15 mouse cellular contexts compared by ENCODE assay signal in the genomic region with DNA sequence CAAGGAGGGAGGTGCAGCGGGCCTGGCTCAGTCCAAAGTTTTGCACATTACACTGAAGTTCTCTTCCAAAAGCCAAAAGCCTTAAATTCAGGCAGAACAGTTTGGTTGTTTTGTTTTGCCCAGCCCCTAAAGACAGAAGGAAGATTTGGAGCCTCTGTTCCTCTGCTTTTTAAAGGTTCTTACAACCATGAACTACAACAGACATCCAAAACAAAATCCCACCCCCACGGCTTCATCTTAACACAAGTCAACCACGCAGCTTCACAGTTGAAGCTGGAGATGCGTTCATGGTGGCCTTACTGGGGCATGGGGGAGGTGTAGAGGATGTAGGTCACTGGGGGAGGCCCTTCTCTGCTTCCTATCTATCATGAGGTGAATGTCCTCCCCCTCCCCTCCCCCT. TPM values are rescaled to one million over a fixed set of nuclear protein-coding genes. Genes with fewer than 3 reads are reported as not detected.
"Had no signal": no experiment of that assay in that cellular context is flagged by ENCODE, and none has a peak within 500 bp of the region (broad histone marks: within the 10 kb centered on the region; RNA-seq: fewer than 3 reads in every experiment).

No protein-coding gene starts in this region.

- H3K9me3 ChIP-seq: liver, embryonic 13.5 days had no signal

- ATAC-seq: intestine, postnatal 0 days had no signal

- DNase-seq: kidney, adult 2 months; kidney, postnatal 25 days; liver, embryonic 13.5 days; lung, adult 2 months; lung, postnatal 14 days; lung, postnatal 4 days; midbrain, embryonic 14.5 days; thymus, adult 18-20 months; thymus, postnatal 36 days had no signal

- H3K4me2 ChIP-seq: liver, embryonic 13.5 days; midbrain, embryonic 11.5 days had no signal

- H3K9ac ChIP-seq: liver, embryonic 13.5 days had no signal

- H3K4me1 ChIP-seq: liver, embryonic 13.5 days had no signal

- H3K27me3 ChIP-seq: liver, embryonic 13.5 days had no signal

- H3K4me3 ChIP-seq: left cerebral cortex, adult 2 months; liver, embryonic 13.5 days had no signal

- H3K27ac ChIP-seq: kidney, postnatal 0 days; liver, embryonic 13.5 days had no signal

- H3K36me3 ChIP-seq: liver, embryonic 13.5 days had no signal

RNA-seq across cellular contexts. Expression of gene 4921536K21Rik, which starts 43.0 kb away (rescaled TPM):
- polyA plus RNA-seq: liver, adult 2 months; liver, embryonic 13.5 days; liver, embryonic 16.5 days; midbrain, embryonic 14.5 days had no signal
